Mouse (Mus musculus): ENCODE measurements around the gene Btd.

DNA sequence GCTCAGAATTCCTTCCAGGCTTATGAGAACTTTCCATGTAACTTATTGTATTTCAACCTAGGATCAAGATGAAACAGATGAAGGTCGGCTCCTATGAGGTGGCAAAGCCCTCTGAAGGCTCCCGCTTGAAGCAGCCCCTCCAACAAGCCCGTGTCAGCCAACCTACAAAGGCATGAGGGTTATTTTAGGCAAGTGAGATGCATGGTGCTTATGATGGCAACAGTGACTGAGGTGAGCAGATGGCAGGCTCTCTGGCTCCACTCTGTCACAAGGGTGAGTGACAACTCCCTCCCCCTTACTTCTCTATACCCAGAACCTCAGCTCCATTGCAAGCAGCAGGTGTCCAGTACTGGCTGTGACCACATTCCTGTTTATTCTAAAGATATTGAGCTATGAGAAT, 56.5 kb downstream of the Btd start:
- no peak for TF ChIP-seq CTCF (IDR thresholded peaks at IDR 0.05; ENCODE audit: low read depth, low read length)
- no peak for TF ChIP-seq POLR2A (IDR thresholded peaks at IDR 0.05; ENCODE audit: extremely low read depth, insufficient read depth, low read length)
